Mouse (Mus musculus): ENCODE measurements around the gene Ak4.
"Not testable (repeated sequence)": the region's sequence is repeated elsewhere in the genome, so short reads cannot be mapped to it uniquely, and the experiment has no call there.

The Ak4 gene

DNA sequence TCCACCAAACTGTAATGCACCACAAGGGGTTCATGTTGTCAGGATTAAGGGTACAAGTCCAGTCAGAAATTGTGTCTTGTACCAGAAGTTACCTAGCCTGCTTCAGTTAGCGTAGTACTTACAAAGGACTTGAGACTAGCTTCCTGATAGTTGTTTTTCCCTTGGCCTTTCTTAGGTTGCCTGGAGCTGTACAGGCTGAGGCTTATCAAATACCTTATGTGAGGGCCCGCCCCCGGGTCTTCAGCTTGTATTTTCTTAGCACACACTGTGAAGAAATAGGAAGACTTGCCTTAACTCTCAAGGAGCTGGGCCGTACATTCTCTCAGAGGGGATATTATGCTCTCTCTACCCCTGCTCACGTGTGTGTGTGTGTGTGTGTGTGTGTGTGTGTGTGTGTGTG is 4.5 kb downstream of the Ak4 start:
- no peak for DNase-seq (ENCODE audit: low read depth, low spot score)

DNA sequence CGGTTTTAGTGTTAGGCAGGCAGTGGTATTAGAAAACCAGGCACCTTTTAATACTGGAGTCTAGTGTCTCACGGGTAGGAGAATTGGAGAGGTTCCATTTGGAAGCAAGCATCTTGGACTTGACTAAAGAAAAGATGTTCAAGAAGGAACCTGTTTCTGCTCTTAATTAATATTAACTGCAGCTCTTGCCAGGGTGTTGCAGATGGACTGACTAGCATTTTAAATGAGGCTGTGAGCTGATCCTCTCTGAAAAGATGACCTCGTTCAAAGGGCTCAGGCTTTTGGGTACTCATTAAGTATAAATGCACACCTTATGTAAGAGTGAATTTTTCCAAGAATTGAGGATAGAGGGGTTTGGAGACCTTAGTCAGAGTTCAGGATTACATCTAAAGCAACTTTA is 5.4 kb downstream of the Ak4 start:
- DNase-seq (ENCODE audit: low read depth, low spot score): no peak

GRCm38 (mm10) chr4:101425119-101425518 is 6.0 kb downstream of the Ak4 start:
- DNase-seq (ENCODE audit: low read depth, low spot score): no peak

GRCm38 (mm10) chr4:101425666-101426065 is 6.6 kb downstream of the Ak4 start:
- no peak for DNase-seq (ENCODE audit: low read depth, low spot score)

GRCm38 (mm10) chr4:101426566-101426965 is 7.5 kb downstream of the Ak4 start:
- no peak for DNase-seq (ENCODE audit: low read depth, low spot score)

DNA sequence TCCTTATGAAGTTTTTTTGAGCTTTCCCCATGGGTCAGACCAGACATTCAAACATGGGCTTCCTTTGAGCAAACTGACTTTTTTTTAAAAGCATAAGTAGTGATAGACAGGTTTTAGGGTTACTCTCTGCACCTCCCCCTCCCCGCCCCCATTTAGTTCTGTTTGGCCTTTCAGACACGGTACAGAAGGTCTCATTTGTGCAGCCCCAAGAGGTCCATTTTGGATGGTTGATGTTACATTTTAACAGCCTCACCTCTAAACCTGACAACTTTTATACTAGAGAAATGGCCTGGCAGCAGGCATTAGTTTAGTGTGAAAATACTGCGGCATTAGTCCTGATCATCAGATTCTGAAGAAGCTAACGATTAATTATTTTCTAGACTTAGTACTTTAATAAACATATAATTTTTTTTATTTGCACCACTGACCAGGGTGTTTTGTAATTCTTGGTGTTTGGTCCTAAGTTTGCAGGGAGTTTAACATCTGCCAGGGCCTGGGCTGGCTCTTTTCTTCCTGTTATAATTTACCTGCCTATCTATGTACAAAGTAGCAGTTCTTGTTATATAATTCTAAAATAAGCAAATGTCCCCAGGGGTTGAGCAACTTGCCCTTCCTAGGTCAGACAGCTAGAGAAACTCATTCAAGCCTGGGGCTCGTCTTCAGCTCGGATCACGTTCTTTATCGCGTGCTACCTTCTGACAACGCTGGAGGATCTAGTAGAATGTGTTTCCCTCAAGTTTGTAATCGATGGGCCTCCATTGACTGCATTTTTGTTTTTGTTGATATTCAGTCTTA is 9.0 kb downstream of the Ak4 start:
- DNase-seq (ENCODE audit: low read depth, low spot score): no peak

DNA sequence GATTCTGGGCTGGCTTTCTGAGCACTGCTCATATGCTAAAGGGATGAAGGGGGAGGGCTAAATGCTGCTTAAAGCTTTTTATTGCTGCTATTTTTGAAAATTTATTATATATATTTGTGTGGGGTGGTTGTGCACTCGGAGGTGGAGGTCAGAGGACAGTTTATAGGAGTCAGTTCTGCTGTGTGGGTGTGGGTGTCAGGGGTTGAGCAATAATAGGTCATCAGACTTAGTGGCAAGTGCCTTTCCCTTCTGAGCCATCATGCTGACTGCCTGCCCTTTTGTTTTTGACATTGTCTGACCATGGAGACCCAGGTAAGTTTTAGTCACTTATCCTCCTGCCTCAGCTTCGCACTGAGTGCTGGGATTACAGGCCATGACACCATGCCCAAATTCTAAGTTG is 10.0 kb downstream of the Ak4 start:
- DNase-seq (ENCODE audit: low read depth, low spot score): no peak

DNA sequence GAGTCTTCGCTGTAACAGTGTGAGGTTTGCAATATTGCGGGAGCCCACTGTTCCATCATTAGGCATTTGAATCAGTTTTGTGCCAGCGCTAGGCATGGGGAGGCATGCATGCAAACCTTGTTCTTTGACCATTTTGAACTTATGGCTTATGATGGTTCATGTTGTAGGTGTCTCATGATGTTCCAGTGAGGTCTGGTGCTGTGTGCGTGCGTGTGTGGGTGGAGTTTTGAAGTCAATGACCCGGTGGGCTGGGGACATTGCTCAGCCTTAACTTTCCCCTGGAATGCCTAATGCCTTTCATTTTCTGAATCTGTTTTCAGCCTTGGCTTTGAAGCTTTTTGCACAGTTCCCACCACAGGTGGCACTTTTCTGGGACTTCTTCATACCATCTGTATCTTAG is 10.9 kb downstream of the Ak4 start:
- no peak for DNase-seq (ENCODE audit: low read depth, low spot score)

- no peak for DNase-seq (ENCODE audit: low read depth, low spot score)
Measured at GRCm38 (mm10) chr4:101436761-101437512, 17.9 kb downstream of the Ak4 start.

DNA sequence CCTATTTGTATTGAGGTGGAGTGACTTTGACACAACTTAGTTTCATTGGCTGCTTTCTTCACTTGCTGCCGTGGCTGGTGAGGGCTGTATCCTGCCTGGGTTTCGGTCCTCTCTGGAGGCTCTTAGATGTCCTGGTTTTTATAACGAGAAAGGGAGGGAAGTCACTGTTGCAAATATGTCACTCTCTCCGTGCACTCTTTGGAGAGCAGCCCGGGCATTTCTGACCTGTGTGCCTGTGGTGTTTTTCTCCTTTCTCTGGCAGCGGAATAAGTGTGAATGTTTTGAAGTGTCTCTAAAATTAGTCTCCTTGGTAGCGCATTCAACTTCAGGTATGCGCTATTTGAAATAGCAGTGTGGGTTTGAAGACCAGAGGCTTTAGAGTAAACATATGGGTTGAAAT is 19.2 kb downstream of the Ak4 start:
- no peak for DNase-seq (ENCODE audit: low read depth, low spot score)

- no peak for DNase-seq (ENCODE audit: low read depth, low spot score)
Measured at GRCm38 (mm10) chr4:101439738-101440389, 20.8 kb downstream of the Ak4 start.

- DNase-seq (ENCODE audit: low read depth, low spot score): no peak
Measured at GRCm38 (mm10) chr4:101442791-101443190, 23.7 kb downstream of the Ak4 start.

- DNase-seq (ENCODE audit: low read depth, low spot score): no peak
Measured at GRCm38 (mm10) chr4:101443419-101443991, 24.4 kb downstream of the Ak4 start.

GRCm38 (mm10) chr4:101445660-101446059 is 26.6 kb downstream of the Ak4 start:
- no peak for DNase-seq (ENCODE audit: low read depth, low spot score)

DNA sequence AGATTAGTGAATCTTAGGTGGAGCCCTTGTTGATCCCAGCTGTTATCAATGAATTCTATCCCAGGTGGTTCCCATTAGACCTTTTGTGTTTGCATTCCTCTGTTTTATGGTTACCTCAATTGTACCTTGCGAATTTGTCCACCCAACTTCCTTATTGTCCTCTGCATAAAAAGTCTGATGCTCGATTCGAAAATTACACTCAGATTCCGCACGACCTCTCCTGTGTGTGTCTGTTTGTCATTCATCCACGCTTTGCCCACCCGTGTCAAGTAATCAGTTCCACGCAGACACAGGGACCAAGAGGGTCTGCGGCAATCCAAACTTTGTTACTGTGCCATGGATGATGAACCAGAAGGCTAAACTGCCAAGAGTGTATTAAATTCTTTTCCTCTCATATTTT is 27.5 kb downstream of the Ak4 start:
- not testable (repeated sequence) for DNase-seq (ENCODE audit: low read depth, low spot score)

GRCm38 (mm10) chr4:101448701-101449100 is 29.6 kb downstream of the Ak4 start:
- no peak for DNase-seq (ENCODE audit: low read depth, low spot score)

- DNase-seq (ENCODE audit: low read depth, low spot score): no peak
Measured at GRCm38 (mm10) chr4:101449344-101449743, 30.3 kb downstream of the Ak4 start.

DNA sequence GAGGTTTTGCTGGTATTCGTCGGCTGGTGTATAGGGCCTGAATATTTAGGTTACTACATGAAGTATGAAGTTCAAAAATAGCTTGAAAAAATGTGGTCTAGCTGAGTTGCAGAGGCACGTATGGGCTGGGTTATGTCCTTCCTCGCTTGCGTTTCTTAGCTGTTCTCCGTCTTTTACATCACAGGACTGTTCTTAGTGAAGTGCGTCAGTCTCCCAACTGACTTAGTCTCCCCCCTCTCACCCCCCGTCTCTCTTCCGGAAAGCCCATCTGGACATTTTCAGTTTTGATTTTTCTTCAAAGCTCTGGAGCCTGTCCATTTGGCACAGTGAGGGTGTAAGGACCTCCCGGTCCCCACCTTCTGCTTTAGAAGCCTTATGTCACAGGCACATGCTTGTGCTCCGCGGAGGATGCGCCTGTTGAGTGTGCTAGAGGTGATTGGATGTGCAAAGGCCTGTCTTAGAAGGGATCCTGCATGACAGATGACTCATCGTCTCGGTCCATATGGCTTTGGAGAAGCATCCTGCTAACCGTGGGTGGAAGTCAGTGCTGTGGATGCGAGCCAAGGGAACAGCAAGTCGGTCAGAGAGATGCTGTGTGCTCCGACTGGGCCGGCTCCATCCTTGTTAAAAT is 31.2 kb downstream of the Ak4 start:
- no peak for DNase-seq (ENCODE audit: low read depth, low spot score)

GRCm38 (mm10) chr4:101451089-101451488 is 32.0 kb downstream of the Ak4 start:
- no peak for DNase-seq (ENCODE audit: low read depth, low spot score)

- DNase-seq (ENCODE audit: low read depth, low spot score): no peak
Measured at GRCm38 (mm10) chr4:101452829-101453228, 33.8 kb downstream of the Ak4 start.

GRCm38 (mm10) chr4:101457176-101457575 is 38.1 kb downstream of the Ak4 start:
- no peak for DNase-seq (ENCODE audit: low read depth, low spot score)

DNA sequence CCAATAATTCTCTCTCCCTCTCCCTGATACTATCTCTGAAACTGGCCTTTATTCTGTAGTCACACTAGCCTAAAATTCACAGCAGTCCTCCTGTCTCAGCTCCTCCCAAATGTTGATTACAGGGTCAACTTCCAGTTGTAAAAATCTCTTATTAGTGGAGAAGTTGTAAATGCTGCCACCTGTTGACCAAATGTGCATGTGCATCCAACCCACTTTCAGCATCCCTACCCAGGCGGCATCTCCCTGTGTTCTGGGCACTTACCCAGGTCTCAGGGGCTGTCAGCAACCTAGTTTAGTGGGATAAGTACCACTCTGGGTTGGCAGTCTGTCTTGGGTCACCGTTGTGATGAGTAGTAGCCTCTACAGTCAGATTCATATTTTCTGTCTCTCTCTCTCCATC is 39.3 kb downstream of the Ak4 start:
- DNase-seq (ENCODE audit: low read depth, low spot score): peak; percentile 72
